Mouse (Mus musculus): ENCODE results near the gene Kir3dl2. TPM values are rescaled to one million over a fixed set of nuclear protein-coding genes. Genes with fewer than 3 reads are reported as not detected.
"Not testable (repeated sequence)": the region's sequence is repeated elsewhere in the genome, so short reads cannot be mapped to it uniquely, and the experiment has no call there.

The Kir3dl2 gene
- total RNA-seq (2021): not detected
- long read RNA-seq, experiment 1: 0 reads
- long read RNA-seq, experiment 2: 0 reads

- DNase-seq (ENCODE audit: low spot score): not testable (repeated sequence)
These were observed at the start of gene Kir3dl2 for GRCm38 (mm10) chrX:136543956-136544355. TSS of gene Kir3dl2 (minus strand) at chrX:136544056.

GRCm38 (mm10) chrX:136590897-136591257 is 47.0 kb upstream of the Kir3dl2 start:
- DNase-seq (ENCODE audit: low spot score): no peak

GRCm38 (mm10) chrX:136590199-136590896 is 46.5 kb upstream of the Kir3dl2 start, which contains the start of gene Tceal3:
TSS of gene Tceal3 (plus strand) at chrX:136590842.
- DNase-seq (ENCODE audit: low spot score): no peak

GRCm38 (mm10) chrX:136584617-136585016 is 40.8 kb upstream of the Kir3dl2 start:
- no peak for DNase-seq (ENCODE audit: low spot score)

GRCm38 (mm10) chrX:136569094-136569493 is 25.2 kb upstream of the Kir3dl2 start:
- not testable (repeated sequence) for DNase-seq (ENCODE audit: low spot score)

- DNase-seq (ENCODE audit: low spot score): not testable (repeated sequence)
These were observed 26.2 kb downstream of the Kir3dl2 start, which contains the start of gene Kir3dl1 for GRCm38 (mm10) chrX:136517699-136518098. TSS of gene Kir3dl1 (plus strand) at chrX:136517999.

Other genes with a start within 250 kb of the Kir3dl2 start
- gene Kir3dl1, start 26.1 kb downstream of the Kir3dl2 start, total RNA-seq (2021): not detected
- gene Tceal3, start 46.8 kb upstream of the Kir3dl2 start, total RNA-seq (2021): under 1 TPM; 0.81 to 0.84 TPM
- 1 to 10 TPM; 2.5 to 3.3 TPM for gene Tceal1, start 163.9 kb upstream of the Kir3dl2 start, total RNA-seq (2021)
- gene Morf4l2, start 199.6 kb upstream of the Kir3dl2 start, total RNA-seq (2021): 100 to 1,000 TPM; 140 to 171 TPM
- gene Glra4, start 236.1 kb upstream of the Kir3dl2 start, total RNA-seq (2021): not detected

Data from gastrocnemius, adult 18-20 months (tissue).